Mouse (Mus musculus): ENCODE data around the gene Pkig. TPM values are rescaled to one million over a fixed set of nuclear protein-coding genes. Genes with fewer than 3 reads are reported as not detected.

The Pkig gene
- polyA plus RNA-seq, 1 experiment from 2014 or later, result 66.3 TPM

GRCm38 (mm10) chr2:163735163-163735562 lies 77.0 kb downstream of the Pkig start:
- no peak overlapping the region for H3K4me2 ChIP-seq (replicated peaks; ENCODE audit: low read depth)
- ATAC-seq (ENCODE audit: low FRiP score, low TSS enrichment) (no peak), DNase-seq (ENCODE audit: low spot score) (no peak)
- 84% methylated on average over 9 of the region's 9 CpGs for WGBS
- H3K4me1 ChIP-seq (replicated peaks; ENCODE audit: control insufficient read depth, insufficient read depth), result no peaks in the 10 kb centered on the region
- H3K4me3 ChIP-seq (ENCODE audit: low read depth, low read length), result no peak overlapping the region
- no peak overlapping the region for H3K9ac ChIP-seq (ENCODE audit: low read length)
- no peak for TF ChIP-seq CTCF (IDR thresholded peaks at IDR 0.05; ENCODE audit: low read depth)
- no peak for TF ChIP-seq EP300 (optimal IDR thresholded peaks at IDR 0.05)
- no peaks in the 10 kb centered on the region for H3K27me3 ChIP-seq (ENCODE audit: control insufficient read depth, insufficient read depth, low read length)
- H3K9me3 ChIP-seq (ENCODE audit: control insufficient read depth, low read length), result no peaks in the 10 kb centered on the region
- no peak overlapping the region for H3K27ac ChIP-seq (replicated peaks)
- peaks cover 4% of the 10 kb centered on the region; the same call in 1 of the 2 replicates for H3K36me3 ChIP-seq (ENCODE audit: control insufficient read depth, insufficient read depth, low read length)

- no peaks in the 10 kb centered on the region for H3K4me1 ChIP-seq (replicated peaks; ENCODE audit: control insufficient read depth, insufficient read depth)
- DNase-seq (ENCODE audit: low spot score) (no peak), ATAC-seq (ENCODE audit: low FRiP score, low TSS enrichment) (no peak)
- H3K4me2 ChIP-seq (replicated peaks; ENCODE audit: low read depth), result no peak overlapping the region
- 56% methylated on average over 6 of the region's 6 CpGs for WGBS
- no peak overlapping the region for H3K27ac ChIP-seq (replicated peaks)
- no peak overlapping the region for H3K9ac ChIP-seq (ENCODE audit: low read length)
- no peaks in the 10 kb centered on the region for H3K9me3 ChIP-seq (ENCODE audit: control insufficient read depth, low read length)
- H3K27me3 ChIP-seq (ENCODE audit: control insufficient read depth, insufficient read depth, low read length), result no peaks in the 10 kb centered on the region
- H3K4me3 ChIP-seq (ENCODE audit: low read depth, low read length), result no peak overlapping the region
- TF ChIP-seq CTCF (IDR thresholded peaks at IDR 0.05; ENCODE audit: low read depth) (no peak), EP300 (optimal IDR thresholded peaks at IDR 0.05) (no peak)
- H3K36me3 ChIP-seq (ENCODE audit: control insufficient read depth, insufficient read depth, low read length), result peaks cover 4% of the 10 kb centered on the region; the same call in 1 of the 2 replicates
These were observed 77.8 kb downstream of the Pkig start for GRCm38 (mm10) chr2:163735980-163736379.

- TF ChIP-seq EP300 (optimal IDR thresholded peaks at IDR 0.05), result no peak
- TF ChIP-seq CTCF (IDR thresholded peaks at IDR 0.05; ENCODE audit: low read depth), result no peak
- Histone ChIP-seq H3K9me3 (ENCODE audit: control insufficient read depth, low read length) (no peaks in the 10 kb centered on the region), H3K4me2 (replicated peaks; ENCODE audit: low read depth) (no peak overlapping the region), H3K4me1 (replicated peaks; ENCODE audit: control insufficient read depth, insufficient read depth) (no peaks in the 10 kb centered on the region), H3K4me3 (ENCODE audit: low read depth, low read length) (no peak overlapping the region), H3K36me3 (ENCODE audit: control insufficient read depth, insufficient read depth, low read length) (no peaks in the 10 kb centered on the region), H3K27me3 (ENCODE audit: control insufficient read depth, insufficient read depth, low read length) (no peaks in the 10 kb centered on the region), H3K27ac (replicated peaks) (no peak overlapping the region), H3K9ac (ENCODE audit: low read length) (no peak overlapping the region)
- 58% methylated on average over 5 of the region's 5 CpGs for WGBS
- no peak for DNase-seq (ENCODE audit: low spot score)
- ATAC-seq (ENCODE audit: low FRiP score, low TSS enrichment), result no peak
These were observed 84.5 kb downstream of the Pkig start for GRCm38 (mm10) chr2:163742656-163743055.

- H3K4me1 ChIP-seq (replicated peaks; ENCODE audit: control insufficient read depth, insufficient read depth), result no peaks in the 10 kb centered on the region
- H3K4me2 ChIP-seq (replicated peaks; ENCODE audit: low read depth), result no peak overlapping the region
- DNase-seq (ENCODE audit: low spot score), result no peak
- no peaks in the 10 kb centered on the region for H3K9me3 ChIP-seq (ENCODE audit: control insufficient read depth, low read length)
- 73% methylated on average over 6 of the region's 6 CpGs for WGBS
- H3K36me3 ChIP-seq (ENCODE audit: control insufficient read depth, insufficient read depth, low read length), result no peaks in the 10 kb centered on the region
- ATAC-seq (ENCODE audit: low FRiP score, low TSS enrichment), result no peak
- H3K4me3 ChIP-seq (ENCODE audit: low read depth, low read length), result no peak overlapping the region
- no peak overlapping the region for H3K9ac ChIP-seq (ENCODE audit: low read length)
- no peaks in the 10 kb centered on the region for H3K27me3 ChIP-seq (ENCODE audit: control insufficient read depth, insufficient read depth, low read length)
- H3K27ac ChIP-seq (replicated peaks), result no peak overlapping the region
- TF ChIP-seq CTCF (IDR thresholded peaks at IDR 0.05; ENCODE audit: low read depth) (no peak), EP300 (optimal IDR thresholded peaks at IDR 0.05) (no peak)
These were observed 85.2 kb downstream of the Pkig start for GRCm38 (mm10) chr2:163743357-163743756.

GRCm38 (mm10) chr2:163744801-163745570 lies 86.8 kb downstream of the Pkig start:
- WGBS, result 72% methylated on average over 10 of the region's 10 CpGs
- Histone ChIP-seq H3K27me3 (ENCODE audit: control insufficient read depth, insufficient read depth, low read length) (no peaks in the 10 kb centered on the region), H3K36me3 (ENCODE audit: control insufficient read depth, insufficient read depth, low read length) (no peaks in the 10 kb centered on the region), H3K27ac (replicated peaks) (no peak overlapping the region), H3K4me2 (replicated peaks; ENCODE audit: low read depth) (no peak overlapping the region), H3K4me3 (ENCODE audit: low read depth, low read length) (no peak overlapping the region), H3K9me3 (ENCODE audit: control insufficient read depth, low read length) (no peaks in the 10 kb centered on the region), H3K9ac (ENCODE audit: low read length) (no peak overlapping the region), H3K4me1 (replicated peaks; ENCODE audit: control insufficient read depth, insufficient read depth) (peaks cover 2% of the 10 kb centered on the region; the same call in 1 of the 2 replicates)
- ATAC-seq (ENCODE audit: low FRiP score, low TSS enrichment), result no peak
- DNase-seq (ENCODE audit: low spot score), result no peak
- no peak for TF ChIP-seq EP300 (optimal IDR thresholded peaks at IDR 0.05)
